Mouse (Mus musculus): ENCODE data around the gene Myo1g. TPM values are rescaled to one million over a fixed set of nuclear protein-coding genes. Genes with fewer than 3 reads are reported as not detected.
"Not testable (repeated sequence)": the region's sequence is repeated elsewhere in the genome, so short reads cannot be mapped to it uniquely, and the experiment has no call there.

The Myo1g gene
- polyA plus RNA-seq, 1 experiment from 2014 or later = 0.63 TPM

DNA sequence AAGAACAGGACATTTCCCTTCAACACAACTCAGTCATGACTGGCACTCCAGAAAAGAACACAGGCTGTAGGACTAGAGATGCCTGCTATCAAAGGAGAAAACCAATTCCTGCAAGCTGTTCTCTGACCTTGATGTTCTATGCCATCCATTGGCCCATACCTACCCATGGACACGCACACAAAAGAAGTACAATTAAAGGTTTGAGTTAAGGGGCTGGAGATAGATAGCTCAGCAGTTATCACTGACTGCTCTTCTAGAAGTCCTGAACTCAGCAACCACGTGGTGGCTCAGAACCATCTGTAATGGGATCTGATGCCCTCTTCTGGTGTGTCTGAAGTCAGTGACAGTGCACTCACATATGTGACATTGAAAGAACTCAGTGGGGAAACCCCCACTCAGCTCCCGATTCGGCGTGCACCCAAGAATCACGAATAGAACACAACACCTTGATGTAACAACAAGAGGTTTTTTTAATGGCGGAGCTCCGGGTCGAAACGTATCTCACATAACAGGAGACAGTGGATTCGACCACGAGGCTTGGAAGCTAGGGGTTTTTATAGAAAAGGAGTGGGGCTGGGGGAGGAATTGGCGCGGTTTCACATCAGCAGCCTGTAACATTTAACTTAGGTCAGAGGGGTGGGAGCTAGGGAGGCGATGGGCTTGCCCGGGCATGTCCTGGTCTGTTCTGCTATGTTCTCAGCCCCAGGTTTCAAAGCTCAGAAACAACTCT, 5.9 kb upstream of the Myo1g start:
- not testable (repeated sequence) for H3K4me1 ChIP-seq (replicated peaks; ENCODE audit: control insufficient read depth, insufficient read depth, low read length); H3K27ac ChIP-seq (ENCODE audit: low read depth, low read length); ATAC-seq (replicated peaks; ENCODE audit: low FRiP score); H3K27me3 ChIP-seq (ENCODE audit: control insufficient read depth, insufficient read depth, low read length); H3K9me3 ChIP-seq (ENCODE audit: control insufficient read depth, low read length); DNase-seq (ENCODE audit: low spot score)
- H3K36me3 ChIP-seq (ENCODE audit: control insufficient read depth, insufficient read depth, low read length) = peaks cover 11% of the 10 kb centered on the region
- peak overlapping the region; percentile 78; the same call in 1 of the 2 replicates for H3K9ac ChIP-seq (ENCODE audit: low read length)
- peak overlapping the region; percentile 70 for H3K4me3 ChIP-seq (ENCODE audit: low read depth, low read length)
- H3K4me2 ChIP-seq (ENCODE audit: low read depth, low read length, severe bottlenecking) = peak overlapping the region; percentile 88
- WGBS = 78% methylated on average over 11 of the region's 16 CpGs

DNA sequence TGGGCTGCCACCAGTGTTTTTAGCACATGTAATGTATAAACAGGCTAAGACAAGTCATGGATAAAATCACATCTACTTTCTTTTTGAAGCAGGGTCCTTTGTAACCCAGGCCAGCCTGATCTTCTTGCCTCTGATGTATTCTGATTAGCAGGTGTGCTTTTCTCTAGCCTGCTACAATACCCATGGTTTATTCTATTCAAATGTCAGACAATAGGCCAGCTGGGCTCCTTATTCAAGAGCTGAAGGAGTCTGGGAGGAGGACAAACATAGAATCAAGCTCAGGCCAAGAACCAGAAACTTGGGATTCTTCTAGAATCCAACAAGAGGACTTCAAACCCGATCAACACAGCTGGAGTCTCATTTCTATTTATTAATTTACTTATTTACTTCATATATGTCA, 4.5 kb upstream of the Myo1g start:
- no peak for ATAC-seq (replicated peaks; ENCODE audit: low FRiP score)
- 66% methylated on average over 1 of the region's 1 CpGs for WGBS
- no peak overlapping the region for H3K27ac ChIP-seq (ENCODE audit: low read depth, low read length)

DNA sequence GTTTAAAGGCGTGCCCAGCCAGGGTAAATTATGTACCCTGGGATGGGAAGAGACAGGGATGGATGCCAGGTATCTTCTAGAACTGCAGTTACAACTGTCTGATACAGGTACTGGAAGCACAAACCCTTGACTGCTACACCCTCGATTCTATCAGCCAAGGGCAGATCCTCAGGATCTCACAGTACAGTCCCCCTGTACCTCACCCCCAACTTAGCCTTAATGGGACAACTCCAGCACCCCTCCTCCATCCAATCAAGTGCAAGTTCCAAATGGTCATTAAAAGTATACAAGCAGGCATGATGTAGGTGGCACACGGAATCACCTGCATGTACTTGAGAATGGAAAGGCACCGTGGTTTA, 4.1 kb upstream of the Myo1g start:
- ATAC-seq (replicated peaks; ENCODE audit: low FRiP score) (no peak), DNase-seq (ENCODE audit: low spot score) (no peak)
- Histone ChIP-seq H3K4me3 (ENCODE audit: low read depth, low read length) (no peak overlapping the region), H3K27ac (ENCODE audit: low read depth, low read length) (no peak overlapping the region), H3K4me1 (replicated peaks; ENCODE audit: control insufficient read depth, insufficient read depth, low read length) (peaks cover 4% of the 10 kb centered on the region; the same call in 1 of the 2 replicates), H3K4me2 (ENCODE audit: low read depth, low read length, severe bottlenecking) (no peak overlapping the region), H3K27me3 (ENCODE audit: control insufficient read depth, insufficient read depth, low read length) (no peaks in the 10 kb centered on the region), H3K36me3 (ENCODE audit: control insufficient read depth, insufficient read depth, low read length) (peaks cover 11% of the 10 kb centered on the region), H3K9ac (ENCODE audit: low read length) (no peak overlapping the region), H3K9me3 (ENCODE audit: control insufficient read depth, low read length) (no peaks in the 10 kb centered on the region)
- WGBS = 89% methylated on average over 4 of the region's 4 CpGs

More for the DNA sequence above, 4.5 kb upstream of the Myo1g start:
- no peak for DNase-seq (ENCODE audit: low spot score)
- Histone ChIP-seq H3K4me1 (replicated peaks; ENCODE audit: control insufficient read depth, insufficient read depth, low read length) (peaks cover 4% of the 10 kb centered on the region; the same call in 1 of the 2 replicates), H3K4me3 (ENCODE audit: low read depth, low read length) (no peak overlapping the region), H3K27me3 (ENCODE audit: control insufficient read depth, insufficient read depth, low read length) (no peaks in the 10 kb centered on the region), H3K9me3 (ENCODE audit: control insufficient read depth, low read length) (no peaks in the 10 kb centered on the region), H3K9ac (ENCODE audit: low read length) (no peak overlapping the region), H3K4me2 (ENCODE audit: low read depth, low read length, severe bottlenecking) (no peak overlapping the region), H3K36me3 (ENCODE audit: control insufficient read depth, insufficient read depth, low read length) (peaks cover 11% of the 10 kb centered on the region)

DNA sequence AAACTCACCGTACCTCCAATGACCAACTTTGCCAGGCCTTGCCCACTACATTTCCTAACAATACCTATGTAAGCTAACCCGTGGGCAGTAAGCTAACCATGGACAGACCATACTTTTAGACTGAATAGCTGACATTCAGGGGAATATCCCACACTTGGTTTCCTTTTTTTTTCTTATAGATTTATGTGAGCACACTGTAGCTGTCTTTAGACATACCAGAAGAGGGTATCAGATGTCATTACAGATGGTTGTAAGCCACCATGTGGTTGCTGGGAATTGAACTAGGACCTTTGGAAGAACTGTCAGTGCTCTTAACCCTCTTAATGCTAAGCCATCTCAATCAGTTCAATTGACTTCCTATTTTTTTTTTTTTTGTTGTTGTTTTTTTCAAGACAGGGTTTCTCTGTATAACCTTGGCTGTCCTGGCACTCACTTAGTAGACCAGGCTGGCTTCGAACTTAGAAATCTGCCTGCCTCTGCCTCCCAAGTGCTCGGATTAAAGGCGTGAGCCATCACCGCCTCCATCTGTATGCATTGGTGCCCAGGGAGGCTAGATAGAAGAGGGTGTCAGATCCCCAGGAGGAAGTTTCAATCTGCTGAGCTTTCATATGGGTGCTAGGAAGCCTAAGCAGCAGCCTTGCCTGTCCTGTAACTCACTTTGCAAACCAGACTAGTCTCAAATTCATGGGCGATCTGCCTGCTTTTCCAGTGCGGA, 3.6 kb upstream of the Myo1g start:
- ATAC-seq (replicated peaks; ENCODE audit: low FRiP score) = no peak
- no peak for DNase-seq (ENCODE audit: low spot score)
- WGBS = 88% methylated on average over 8 of the region's 8 CpGs
- Histone ChIP-seq H3K27ac (ENCODE audit: low read depth, low read length) (no peak overlapping the region), H3K9me3 (ENCODE audit: control insufficient read depth, low read length) (no peaks in the 10 kb centered on the region), H3K4me1 (replicated peaks; ENCODE audit: control insufficient read depth, insufficient read depth, low read length) (peaks cover 4% of the 10 kb centered on the region; the same call in 1 of the 2 replicates), H3K4me2 (ENCODE audit: low read depth, low read length, severe bottlenecking) (no peak overlapping the region), H3K27me3 (ENCODE audit: control insufficient read depth, insufficient read depth, low read length) (no peaks in the 10 kb centered on the region), H3K9ac (ENCODE audit: low read length) (no peak overlapping the region), H3K36me3 (ENCODE audit: control insufficient read depth, insufficient read depth, low read length) (peaks cover 11% of the 10 kb centered on the region), H3K4me3 (ENCODE audit: low read depth, low read length) (no peak overlapping the region)

DNA sequence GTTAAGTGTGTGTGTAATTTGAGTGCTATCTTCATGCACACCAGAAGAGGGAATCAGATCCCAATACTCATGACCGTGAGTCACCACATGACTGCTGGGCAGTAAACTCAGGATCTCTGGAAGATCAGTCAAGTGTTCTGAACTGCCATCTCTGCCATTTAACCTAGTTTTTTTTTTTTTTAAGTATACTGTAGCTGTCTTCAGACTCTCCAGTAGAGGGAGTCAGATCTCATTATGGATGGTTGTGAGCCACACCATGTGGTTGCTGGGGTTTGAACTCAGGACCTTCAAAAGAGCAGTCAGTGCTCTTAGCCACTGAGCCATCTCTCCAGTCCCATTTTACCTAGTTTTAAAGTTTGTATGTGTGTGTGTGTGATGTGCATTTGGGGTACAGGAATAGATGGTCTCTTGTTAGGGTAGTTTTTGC, 2.9 kb upstream of the Myo1g start:
- Histone ChIP-seq H3K27ac (ENCODE audit: low read depth, low read length) (no peak overlapping the region), H3K9ac (ENCODE audit: low read length) (no peak overlapping the region), H3K4me2 (ENCODE audit: low read depth, low read length, severe bottlenecking) (no peak overlapping the region), H3K27me3 (ENCODE audit: control insufficient read depth, insufficient read depth, low read length) (no peaks in the 10 kb centered on the region), H3K36me3 (ENCODE audit: control insufficient read depth, insufficient read depth, low read length) (peaks cover 11% of the 10 kb centered on the region), H3K4me3 (ENCODE audit: low read depth, low read length) (no peak overlapping the region), H3K9me3 (ENCODE audit: control insufficient read depth, low read length) (no peaks in the 10 kb centered on the region), H3K4me1 (replicated peaks; ENCODE audit: control insufficient read depth, insufficient read depth, low read length) (peaks cover 4% of the 10 kb centered on the region; the same call in 1 of the 2 replicates)
- 68% methylated on average over 1 of the region's 1 CpGs for WGBS
- no peak for DNase-seq (ENCODE audit: low spot score)
- no peak for ATAC-seq (replicated peaks; ENCODE audit: low FRiP score)

DNA sequence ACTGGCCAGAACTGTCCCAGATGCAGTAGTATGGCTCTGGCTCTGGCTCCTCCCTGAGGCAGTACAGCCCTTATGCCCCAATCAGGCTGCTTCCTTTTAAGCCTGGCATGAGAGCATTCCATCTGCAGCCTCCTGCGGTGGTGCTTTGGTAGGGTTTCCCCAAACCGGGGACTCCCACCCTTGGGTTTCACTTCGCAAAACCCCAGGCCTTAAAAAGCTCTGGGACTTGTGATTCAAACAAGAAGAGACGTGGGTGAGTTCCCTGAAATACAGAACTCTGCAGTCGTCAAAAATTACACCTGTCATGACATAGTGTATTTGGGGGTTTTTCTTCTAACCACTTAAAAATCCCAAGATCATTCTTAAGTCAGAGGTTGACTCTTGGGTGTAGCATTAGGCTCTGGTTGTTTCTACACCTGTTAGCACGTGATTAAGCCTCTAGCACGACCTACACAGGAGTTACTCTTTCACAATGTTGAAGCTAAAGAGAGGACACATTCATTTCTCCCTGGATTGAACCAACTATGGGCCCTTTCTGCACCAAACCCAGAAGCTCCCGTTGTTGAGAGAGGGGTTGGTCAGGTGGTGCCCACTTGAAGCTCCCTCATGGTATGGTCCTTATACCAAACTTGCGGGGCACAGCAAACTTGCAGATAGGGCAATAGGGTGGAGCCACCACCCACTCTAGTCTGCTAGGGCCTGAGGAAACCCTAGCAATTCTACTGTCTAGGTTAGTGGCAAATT, 2.2 kb upstream of the Myo1g start:
- Histone ChIP-seq H3K4me2 (ENCODE audit: low read depth, low read length, severe bottlenecking) (no peak overlapping the region), H3K9me3 (ENCODE audit: control insufficient read depth, low read length) (no peaks in the 10 kb centered on the region), H3K4me3 (ENCODE audit: low read depth, low read length) (no peak overlapping the region), H3K27ac (ENCODE audit: low read depth, low read length) (no peak overlapping the region), H3K36me3 (ENCODE audit: control insufficient read depth, insufficient read depth, low read length) (peaks cover 11% of the 10 kb centered on the region), H3K9ac (ENCODE audit: low read length) (no peak overlapping the region), H3K4me1 (replicated peaks; ENCODE audit: control insufficient read depth, insufficient read depth, low read length) (peaks cover 4% of the 10 kb centered on the region; the same call in 1 of the 2 replicates), H3K27me3 (ENCODE audit: control insufficient read depth, insufficient read depth, low read length) (no peaks in the 10 kb centered on the region)
- DNase-seq (ENCODE audit: low spot score) (no peak), ATAC-seq (replicated peaks; ENCODE audit: low FRiP score) (no peak)
- 80% methylated on average over 9 of the region's 9 CpGs for WGBS

DNA sequence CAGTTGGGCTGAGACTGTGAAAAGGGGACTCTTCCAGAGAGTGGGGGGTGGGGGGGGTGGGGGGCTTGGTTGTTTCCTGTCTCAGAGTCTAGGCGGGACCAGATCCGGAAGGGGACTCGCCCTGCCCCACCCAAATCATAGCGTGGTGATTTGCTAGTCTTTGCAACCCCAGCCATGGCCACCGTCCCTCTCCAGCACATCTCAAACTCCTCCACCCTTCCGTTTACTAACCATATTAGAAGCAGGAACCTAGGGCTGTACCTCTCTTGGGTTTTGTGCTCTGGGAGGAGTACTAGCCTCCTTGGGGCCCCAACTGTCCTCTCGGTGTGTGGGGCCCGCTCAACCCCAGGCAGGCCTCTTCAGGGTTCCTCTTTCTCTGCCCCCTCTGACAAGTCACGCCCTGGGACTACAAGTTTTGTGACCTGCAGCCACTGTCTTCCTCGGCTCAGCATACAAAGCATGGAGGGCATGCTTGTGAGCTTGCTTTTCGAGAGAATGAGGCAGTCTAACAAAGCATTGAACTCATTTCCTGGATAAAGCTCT, 1.2 kb downstream of the Myo1g start:
- no peaks in the 10 kb centered on the region for H3K9me3 ChIP-seq (ENCODE audit: control insufficient read depth, low read length)
- H3K4me2 ChIP-seq (ENCODE audit: low read depth, low read length, severe bottlenecking) = no peak overlapping the region
- H3K27ac ChIP-seq (ENCODE audit: low read depth, low read length) = no peak overlapping the region
- H3K36me3 ChIP-seq (ENCODE audit: control insufficient read depth, insufficient read depth, low read length) = peaks cover under 1% of the 10 kb centered on the region
- WGBS = 76% methylated on average over 11 of the region's 11 CpGs
- DNase-seq (ENCODE audit: low spot score) = no peak
- no peaks in the 10 kb centered on the region for H3K27me3 ChIP-seq (ENCODE audit: control insufficient read depth, insufficient read depth, low read length)
- H3K4me1 ChIP-seq (replicated peaks; ENCODE audit: control insufficient read depth, insufficient read depth, low read length) = no peaks in the 10 kb centered on the region
- H3K9ac ChIP-seq (ENCODE audit: low read length) = no peak overlapping the region
- no peak for ATAC-seq (replicated peaks; ENCODE audit: low FRiP score)
- H3K4me3 ChIP-seq (ENCODE audit: low read depth, low read length) = no peak overlapping the region

DNA sequence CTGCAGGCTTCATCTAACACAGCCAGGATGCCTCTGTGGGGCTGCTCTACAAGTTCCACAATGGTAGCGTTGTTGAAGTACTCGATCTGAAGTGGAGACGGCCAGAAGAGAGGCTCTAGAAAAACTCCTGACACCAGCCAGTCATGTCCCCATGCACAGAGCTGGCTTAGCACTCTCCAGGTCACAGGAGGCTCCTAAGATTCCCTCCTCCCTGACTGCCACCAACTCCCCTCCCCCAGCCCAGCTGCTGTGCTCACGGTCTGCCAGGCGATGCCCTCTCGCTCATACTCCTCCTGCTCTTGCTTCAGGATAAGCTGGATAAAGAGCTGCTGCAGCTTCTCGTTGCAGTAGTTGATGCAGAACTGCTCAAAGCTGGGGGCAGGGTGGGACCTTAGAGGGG, 5.9 kb downstream of the Myo1g start:
- Histone ChIP-seq H3K36me3 (ENCODE audit: control insufficient read depth, insufficient read depth, low read length) (no peaks in the 10 kb centered on the region), H3K9me3 (ENCODE audit: control insufficient read depth, low read length) (no peaks in the 10 kb centered on the region), H3K4me1 (replicated peaks; ENCODE audit: control insufficient read depth, insufficient read depth, low read length) (no peaks in the 10 kb centered on the region), H3K4me2 (ENCODE audit: low read depth, low read length, severe bottlenecking) (no peak overlapping the region), H3K27me3 (ENCODE audit: control insufficient read depth, insufficient read depth, low read length) (no peaks in the 10 kb centered on the region), H3K4me3 (ENCODE audit: low read depth, low read length) (no peak overlapping the region), H3K9ac (ENCODE audit: low read length) (no peak overlapping the region), H3K27ac (ENCODE audit: low read depth, low read length) (no peak overlapping the region)
- DNase-seq (ENCODE audit: low spot score) (no peak), ATAC-seq (replicated peaks; ENCODE audit: low FRiP score) (no peak)
- WGBS = 45% methylated on average over 7 of the region's 7 CpGs

Data from forebrain, embryonic 11.5 days (tissue).